ENCODE assay signal across 9 mouse cellular contexts in genomic region chr9:46003729-46004128, GRCm38 (mm10). TPM values are rescaled to one million over a fixed set of nuclear protein-coding genes. Genes with fewer than 3 reads are reported as not detected.
DNase-seq lines count a peak whose midpoint lies in the region; ATAC-seq and TF ChIP-seq lines count a peak whose summit lies in the region.
"Had no signal": no experiment of that assay in that cellular context is flagged by ENCODE, and none has a peak within 500 bp of the region (broad histone marks: within the 10 kb centered on the region; RNA-seq: fewer than 3 reads in every experiment).

No protein-coding gene starts in this region.

- H3K4me1 ChIP-seq in liver, embryonic 12.5 days, result 0 out of 2 replicates have a peak, but pooled peaks cover 3% of the 10 kb centered on the region
- no peaks in the 10 kb centered on the region for H3K4me1 ChIP-seq in embryonic fibroblast, embryonic 13.5 days (ENCODE audit: control insufficient read depth, insufficient read depth, low read length)
- no peaks in the 10 kb centered on the region for H3K4me1 ChIP-seq in hindbrain, postnatal 0 days (ENCODE audit: insufficient read depth, low read length)
- H3K4me1 ChIP-seq in limb, embryonic 10.5 days, result peaks cover 6% of the 10 kb centered on the region

- no peak overlapping the region for H3K4me3 ChIP-seq in liver, embryonic 12.5 days
- H3K4me3 ChIP-seq in embryonic fibroblast, embryonic 13.5 days (ENCODE audit: insufficient read depth, low read length), result no peak overlapping the region
- H3K4me3 ChIP-seq in hindbrain, postnatal 0 days (ENCODE audit: low read length), result no peak overlapping the region
- no peak overlapping the region for H3K4me3 ChIP-seq in limb, embryonic 10.5 days
- H3K4me3 ChIP-seq: erythroblast, embryonic 14.5 days had no signal

- H3K9me3 ChIP-seq in liver, embryonic 12.5 days (replicated peaks), result no peaks in the 10 kb centered on the region
- H3K9me3 ChIP-seq in hindbrain, postnatal 0 days (ENCODE audit: low read length), result no peaks in the 10 kb centered on the region
- H3K9me3 ChIP-seq in limb, embryonic 10.5 days (replicated peaks), result no peaks in the 10 kb centered on the region

- ATAC-seq in liver, embryonic 12.5 days, result no peak
- peak; percentile 63; the same call in 1 of the 2 replicates for ATAC-seq in hindbrain, postnatal 0 days

- no peak overlapping the region for H3K9ac ChIP-seq in liver, embryonic 12.5 days
- H3K9ac ChIP-seq in hindbrain, postnatal 0 days (replicated peaks; ENCODE audit: low read length), result no peak overlapping the region

- H3K36me3 ChIP-seq in liver, embryonic 12.5 days, result no peaks in the 10 kb centered on the region
- H3K36me3 ChIP-seq in hindbrain, postnatal 0 days (ENCODE audit: insufficient read depth, low read length), result no peaks in the 10 kb centered on the region
- H3K36me3 ChIP-seq in limb, embryonic 10.5 days, result no peaks in the 10 kb centered on the region

- TF ChIP-seq POLR2A in embryonic fibroblast, embryonic 13.5 days (IDR thresholded peaks at IDR 0.05; ENCODE audit: low read depth, low read length), result no peak

- H3K4me2 ChIP-seq in liver, embryonic 12.5 days, result no peak overlapping the region
- H3K4me2 ChIP-seq in hindbrain, postnatal 0 days (ENCODE audit: low read depth, low read length), result no peak overlapping the region

- H3K27ac ChIP-seq in liver, embryonic 12.5 days, result no peak overlapping the region
- H3K27ac ChIP-seq in embryonic fibroblast, embryonic 13.5 days (ENCODE audit: insufficient read depth, low read length), result no peak overlapping the region
- H3K27ac ChIP-seq in hindbrain, postnatal 0 days, result no peak overlapping the region
- no peak overlapping the region for H3K27ac ChIP-seq in limb, embryonic 10.5 days

- peaks cover 5% of the 10 kb centered on the region; the same call in 1 of the 2 replicates for H3K27me3 ChIP-seq in liver, embryonic 12.5 days (replicated peaks)
- H3K27me3 ChIP-seq in hindbrain, postnatal 0 days (ENCODE audit: insufficient read depth, low read length), result no peaks in the 10 kb centered on the region
- H3K27me3 ChIP-seq in limb, embryonic 10.5 days (ENCODE audit: low read depth, poor library complexity, severe bottlenecking), result no peaks in the 10 kb centered on the region

- WGBS in liver, embryonic 12.5 days (ENCODE audit: insufficient replicate concordance), result 11% methylated on average over 7 of the region's 7 CpGs
- WGBS in hindbrain, postnatal 0 days, result 8% methylated on average over 7 of the region's 7 CpGs
- WGBS in limb, embryonic 10.5 days, result 11% methylated on average over 7 of the region's 7 CpGs

- peak; percentile 78 for DNase-seq in liver
- peak; percentile 63 to 68 for DNase-seq in adrenal gland, postnatal 4 days (ENCODE audit: low spot score in 2 of 2)
- DNase-seq in hindbrain, postnatal 0 days (ENCODE audit: low spot score), result peak; percentile 87
- peak; percentile 91 for DNase-seq in limb, embryonic 10.5 days (ENCODE audit: low spot score)
- DNase-seq in retina, postnatal 7 days (ENCODE audit: low read depth, low spot score), result peak; percentile 64
- peak; percentile 74 for DNase-seq in urinary bladder, adult 2 months (ENCODE audit: low spot score)

- peak; percentile 42; the same call in 1 of the 2 replicates for TF ChIP-seq CTCF in embryonic fibroblast, embryonic 13.5 days (IDR thresholded peaks at IDR 0.05; ENCODE audit: borderline replicate concordance, insufficient read depth, low read length)
- TF ChIP-seq CTCF in hindbrain, postnatal 0 days (IDR thresholded peaks at IDR 0.05; ENCODE audit: low read depth), result peak; percentile 90

RNA-seq across cellular contexts. Expression of gene Pafah1b2, which starts 8.8 kb away (rescaled TPM):
- 118 and 125 TPM in 2 replicates for polyA plus RNA-seq in liver, embryonic 12.5 days (2016; fragmentation: Nextera tagmentation; extraction: Ambion mirVana)
- 100 to 1,000 TPM; 154 to 163 TPM for total RNA-seq in adrenal gland, postnatal 4 days (2021)
- polyA plus RNA-seq in embryonic fibroblast, embryonic 13.5 days (2011; ENCODE audit: insufficient read length, low read depth, missing spikeins), result 179 and 182 TPM in 2 replicates
- 137 and 186 TPM in 2 replicates for total RNA-seq in hindbrain, postnatal 0 days (2014; rRNA removed)
- polyA plus RNA-seq in hindbrain, postnatal 0 days (2015; fragmentation: Nextera tagmentation; extraction: Ambion mirVana), result 222 and 243 TPM in 2 replicates
- polyA plus RNA-seq in limb, embryonic 10.5 days (2016; fragmentation: Nextera tagmentation; extraction: Ambion mirVana), result 246 and 265 TPM in 2 replicates
- polyA plus RNA-seq in urinary bladder, adult 2 months (2012; rRNA removed), result 42.7 and 45.4 TPM in 2 replicates

RNA-seq across cellular contexts. Expression of gene Sik3, which starts 8.9 kb away (rescaled TPM):
- 6.8 and 7.1 TPM in 2 replicates for polyA plus RNA-seq in liver, embryonic 12.5 days (2016; fragmentation: Nextera tagmentation; extraction: Ambion mirVana)
- 10 to 100 TPM; 61.9 to 69.3 TPM for total RNA-seq in adrenal gland, postnatal 4 days (2021)
- polyA plus RNA-seq in embryonic fibroblast, embryonic 13.5 days (2011; ENCODE audit: insufficient read length, low read depth, missing spikeins), result 37.7 and 41.1 TPM in 2 replicates
- total RNA-seq in hindbrain, postnatal 0 days (2014; rRNA removed), result 32.3 and 37.1 TPM in 2 replicates
- polyA plus RNA-seq in hindbrain, postnatal 0 days (2015; fragmentation: Nextera tagmentation; extraction: Ambion mirVana), result 12.5 and 12.6 TPM in 2 replicates
- polyA plus RNA-seq in limb, embryonic 10.5 days (2016; fragmentation: Nextera tagmentation; extraction: Ambion mirVana), result 10.6 and 11.3 TPM in 2 replicates
- polyA plus RNA-seq in urinary bladder, adult 2 months (2012; rRNA removed), result 9.7 and 17.1 TPM in 2 replicates

RNA-seq across cellular contexts. Expression of gene Sidt2, which starts 48.7 kb away (rescaled TPM):
- 31.5 and 33.3 TPM in 2 replicates for polyA plus RNA-seq in liver, embryonic 12.5 days (2016; fragmentation: Nextera tagmentation; extraction: Ambion mirVana)
- 100 to 1,000 TPM; 244 TPM for total RNA-seq in adrenal gland, postnatal 4 days (2021)
- polyA plus RNA-seq in embryonic fibroblast, embryonic 13.5 days (2011; ENCODE audit: insufficient read length, low read depth, missing spikeins), result 153 and 185 TPM in 2 replicates
- total RNA-seq in hindbrain, postnatal 0 days (2014; rRNA removed), result 124 and 126 TPM in 2 replicates
- polyA plus RNA-seq in hindbrain, postnatal 0 days (2015; fragmentation: Nextera tagmentation; extraction: Ambion mirVana), result 48.3 and 51.6 TPM in 2 replicates
- 26.0 and 28.6 TPM in 2 replicates for polyA plus RNA-seq in limb, embryonic 10.5 days (2016; fragmentation: Nextera tagmentation; extraction: Ambion mirVana)
- polyA plus RNA-seq in urinary bladder, adult 2 months (2012; rRNA removed), result 102 and 121 TPM in 2 replicates
